Mouse (Mus musculus): ENCODE measurements at regions not wholly inside any gene's neighbourhood (a gene's known extent, or its start where the extent isn't known, plus 50 kb on each side); places are given as distances from the start of the nearest gene placed in this dataset.

DNA sequence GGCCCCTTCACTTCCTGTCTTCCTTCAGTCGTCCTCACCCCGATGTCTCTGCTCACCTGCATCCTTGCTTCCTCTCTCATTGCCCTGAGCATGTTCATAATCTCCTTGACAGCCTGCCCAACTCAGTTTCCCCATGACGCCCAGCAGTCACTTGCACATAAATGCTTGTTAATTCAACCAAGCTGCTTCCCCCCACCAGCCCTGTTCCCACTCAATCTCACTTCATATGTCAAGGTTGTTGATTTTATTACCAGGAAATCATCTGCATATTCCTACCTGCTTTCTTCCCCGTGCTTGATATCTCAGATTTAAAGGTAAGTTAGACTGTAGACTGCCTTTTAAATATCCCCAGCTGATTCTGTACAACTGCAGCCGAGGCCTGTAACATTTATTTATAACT is 230.2 kb downstream of the Gm4791 start:
- ATAC-seq (ENCODE audit: low FRiP score, low read depth) = no peak
- Histone ChIP-seq H3K9ac (no peak overlapping the region), H3K27ac (no peak overlapping the region), H3K4me1 (peaks cover 13% of the 10 kb centered on the region), H3K9me3 (no peaks in the 10 kb centered on the region), H3K27me3 (peaks cover 27% of the 10 kb centered on the region), H3K4me2 (replicated peaks) (peak overlapping the region; percentile 19; the same call in 1 of the 2 replicates), H3K4me3 (no peak overlapping the region), H3K36me3 (no peaks in the 10 kb centered on the region)
- 17% methylated on average over 5 of the region's 5 CpGs for WGBS

DNA sequence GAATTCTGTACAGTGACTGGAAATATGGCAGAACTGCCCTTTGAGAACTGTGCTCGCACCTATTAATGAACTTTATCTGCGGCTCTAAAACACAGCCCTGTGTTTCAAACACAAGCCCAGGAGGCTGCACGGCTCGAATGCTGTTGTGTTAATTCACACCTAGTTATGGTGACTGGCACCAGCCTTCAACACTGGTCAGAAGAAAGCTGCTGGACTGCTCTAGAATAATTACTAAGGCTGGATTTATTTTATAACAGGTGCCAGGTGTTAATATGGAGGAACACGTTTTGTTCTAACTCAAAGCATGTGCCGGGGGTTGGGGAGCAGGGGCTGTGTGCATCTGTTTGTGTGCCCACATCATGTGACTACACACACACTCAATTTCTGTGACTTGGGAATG is 230.8 kb downstream of the Gm4791 start:
- peak overlapping the region; percentile 19; the same call in 1 of the 2 replicates for H3K4me2 ChIP-seq (replicated peaks)

DNA sequence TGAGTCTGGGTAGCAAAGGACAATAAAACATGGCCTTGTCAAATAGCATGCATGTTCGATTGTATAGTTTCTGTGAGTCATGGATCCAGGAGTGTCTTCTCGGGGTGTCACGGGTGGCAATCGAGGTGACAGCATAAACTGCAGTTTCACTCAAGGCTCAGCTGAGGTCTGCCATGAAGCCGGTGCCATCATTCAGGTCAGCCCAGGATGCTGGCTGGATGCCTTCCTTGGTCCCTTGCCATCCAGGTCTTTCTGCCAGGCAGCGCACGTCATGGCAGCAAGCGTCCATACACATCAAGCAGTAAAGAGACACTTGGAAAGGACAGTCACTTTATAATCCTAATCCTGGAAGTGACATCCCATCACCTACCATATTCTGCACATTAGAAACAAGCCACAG is 242.4 kb downstream of the Gm4791 start:
- Histone ChIP-seq H3K36me3 (no peaks in the 10 kb centered on the region), H3K4me3 (no peak overlapping the region), H3K27ac (no peak overlapping the region), H3K27me3 (peaks cover 3% of the 10 kb centered on the region; the same call in 1 of the 2 replicates), H3K9ac (no peak overlapping the region), H3K4me1 (0 out of 2 replicates have a peak, but pooled peaks cover under 1% of the 10 kb centered on the region), H3K4me2 (replicated peaks) (no peak overlapping the region), H3K9me3 (peaks cover under 1% of the 10 kb centered on the region)
- 89% methylated on average over 8 of the region's 8 CpGs for WGBS
- ATAC-seq (ENCODE audit: low FRiP score, low read depth) = no peak

More for the DNA sequence above, 230.8 kb downstream of the Gm4791 start:
- Histone ChIP-seq H3K9ac (no peak overlapping the region), H3K9me3 (no peaks in the 10 kb centered on the region), H3K4me1 (peaks cover 19% of the 10 kb centered on the region), H3K4me3 (no peak overlapping the region), H3K36me3 (no peaks in the 10 kb centered on the region), H3K27ac (no peak overlapping the region), H3K27me3 (peaks cover 24% of the 10 kb centered on the region)
- no peak for ATAC-seq (ENCODE audit: low FRiP score, low read depth)
- 15% methylated on average over 6 of the region's 6 CpGs for WGBS

DNA sequence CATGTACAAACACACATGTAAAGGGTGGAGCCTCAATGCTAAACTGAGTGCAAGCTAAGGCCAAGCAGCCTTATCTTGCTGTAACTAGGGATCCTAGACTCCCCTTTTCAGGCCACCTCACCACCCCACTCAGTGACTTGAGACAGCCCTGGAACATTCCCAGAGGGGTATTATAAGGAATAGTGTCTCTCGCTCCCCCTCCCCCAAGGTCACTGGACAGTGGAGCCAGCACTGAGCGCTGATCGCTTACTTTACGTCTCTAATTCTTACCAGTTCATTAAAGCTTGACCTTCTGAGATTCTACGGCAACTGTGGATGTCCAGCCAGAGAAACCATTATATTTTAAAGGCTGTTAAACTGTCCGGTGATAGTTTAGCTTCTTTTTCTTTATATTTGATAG is 243.5 kb downstream of the Gm4791 start:
- Histone ChIP-seq H3K9me3 (peaks cover 8% of the 10 kb centered on the region), H3K4me3 (no peak overlapping the region), H3K4me1 (no peaks in the 10 kb centered on the region), H3K27me3 (peaks cover 3% of the 10 kb centered on the region; the same call in 1 of the 2 replicates), H3K9ac (no peak overlapping the region), H3K4me2 (replicated peaks) (no peak overlapping the region), H3K27ac (no peak overlapping the region), H3K36me3 (no peaks in the 10 kb centered on the region)
- 74% methylated on average over 6 of the region's 6 CpGs for WGBS
- no peak for ATAC-seq (ENCODE audit: low FRiP score, low read depth)

DNA sequence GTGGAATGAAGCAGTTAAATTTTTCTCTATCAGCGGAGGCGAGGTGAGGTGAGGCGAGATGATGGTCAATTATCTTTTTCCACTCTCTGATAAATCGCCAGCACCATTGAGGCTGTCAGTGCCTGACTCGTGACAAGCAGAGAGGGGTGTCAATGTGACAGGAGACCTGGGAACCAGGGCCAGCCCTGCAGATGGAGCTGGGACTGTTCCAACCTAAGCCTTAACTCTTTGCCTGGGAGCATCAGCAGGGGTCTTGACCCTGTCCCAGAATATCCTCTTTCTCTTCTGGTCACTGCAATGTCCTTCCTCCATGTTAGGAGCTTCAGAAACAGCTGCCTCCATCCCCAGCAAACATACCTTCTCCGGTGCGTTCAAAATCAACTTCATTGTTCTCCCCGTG is 244.0 kb downstream of the Gm4791 start:
- no peak for ATAC-seq (ENCODE audit: low FRiP score, low read depth)
- Histone ChIP-seq H3K9ac (no peak overlapping the region), H3K27me3 (peaks cover 3% of the 10 kb centered on the region), H3K9me3 (peaks cover 8% of the 10 kb centered on the region), H3K4me3 (no peak overlapping the region), H3K36me3 (no peaks in the 10 kb centered on the region), H3K27ac (no peak overlapping the region), H3K4me2 (replicated peaks) (no peak overlapping the region), H3K4me1 (no peaks in the 10 kb centered on the region)
- whole genome bisulfite sequencing = 78% methylated on average over 8 of the region's 8 CpGs

DNA sequence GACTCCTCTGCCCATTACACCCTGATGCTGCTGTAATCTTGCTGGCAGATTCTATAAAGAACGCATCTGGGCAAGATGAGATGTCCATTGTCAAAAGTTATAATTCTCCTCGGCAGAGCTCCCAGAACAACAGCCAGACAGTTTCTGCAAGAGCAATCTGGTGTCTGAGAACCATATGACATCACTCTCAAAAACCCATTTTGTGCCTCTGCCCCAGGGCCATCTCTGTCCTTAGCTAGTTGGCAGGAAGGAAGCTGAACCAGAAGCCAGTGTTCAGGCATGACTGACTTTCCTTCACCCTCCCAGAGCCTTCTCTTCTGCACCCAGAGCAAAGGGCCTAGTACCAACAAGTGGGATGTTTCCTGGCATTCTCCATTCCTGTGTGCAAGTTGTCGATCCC is 250.5 kb downstream of the Gm4791 start:
- H3K27ac ChIP-seq = no peak overlapping the region
- H3K9me3 ChIP-seq = peaks cover 14% of the 10 kb centered on the region
- H3K4me2 ChIP-seq (replicated peaks) = no peak overlapping the region
- no peaks in the 10 kb centered on the region; the same call in 1 of the 2 replicates for H3K27me3 ChIP-seq
- 71% methylated on average over 3 of the region's 3 CpGs for WGBS
- peaks cover 8% of the 10 kb centered on the region; the same call in 1 of the 2 replicates for H3K4me1 ChIP-seq
- no peak overlapping the region for H3K4me3 ChIP-seq
- H3K9ac ChIP-seq = no peak overlapping the region
- no peak for ATAC-seq (ENCODE audit: low FRiP score, low read depth)
- H3K36me3 ChIP-seq = no peaks in the 10 kb centered on the region

DNA sequence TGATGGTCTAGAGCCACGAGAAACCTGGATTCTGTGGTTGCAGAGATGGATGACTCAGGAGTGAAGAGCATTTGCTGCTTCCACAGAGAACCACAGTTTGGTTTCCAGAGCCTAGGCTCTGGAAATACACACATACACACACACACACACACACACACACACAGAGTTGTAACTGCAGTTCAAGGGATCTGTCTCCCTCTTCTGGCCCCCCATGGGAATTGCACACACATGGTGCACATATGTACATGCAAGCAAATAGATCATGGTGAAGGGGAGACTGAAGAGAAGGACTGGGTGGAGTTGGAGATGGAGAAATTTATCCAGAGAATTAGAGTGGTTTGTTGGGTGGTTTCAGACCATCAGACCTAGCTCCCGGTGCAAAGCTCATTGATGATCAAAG is 252.6 kb downstream of the Gm4791 start:
- 94% methylated on average over 2 of the region's 2 CpGs for WGBS
- H3K4me2 ChIP-seq (replicated peaks) = no peak overlapping the region
- H3K27me3 ChIP-seq = no peaks in the 10 kb centered on the region; the same call in 1 of the 2 replicates
- no peaks in the 10 kb centered on the region for H3K36me3 ChIP-seq
- ATAC-seq (ENCODE audit: low FRiP score, low read depth) = no peak
- H3K27ac ChIP-seq = no peak overlapping the region
- peaks cover 11% of the 10 kb centered on the region for H3K9me3 ChIP-seq
- peaks cover 8% of the 10 kb centered on the region; the same call in 1 of the 2 replicates for H3K4me1 ChIP-seq
- H3K9ac ChIP-seq = no peak overlapping the region
- no peak overlapping the region for H3K4me3 ChIP-seq

DNA sequence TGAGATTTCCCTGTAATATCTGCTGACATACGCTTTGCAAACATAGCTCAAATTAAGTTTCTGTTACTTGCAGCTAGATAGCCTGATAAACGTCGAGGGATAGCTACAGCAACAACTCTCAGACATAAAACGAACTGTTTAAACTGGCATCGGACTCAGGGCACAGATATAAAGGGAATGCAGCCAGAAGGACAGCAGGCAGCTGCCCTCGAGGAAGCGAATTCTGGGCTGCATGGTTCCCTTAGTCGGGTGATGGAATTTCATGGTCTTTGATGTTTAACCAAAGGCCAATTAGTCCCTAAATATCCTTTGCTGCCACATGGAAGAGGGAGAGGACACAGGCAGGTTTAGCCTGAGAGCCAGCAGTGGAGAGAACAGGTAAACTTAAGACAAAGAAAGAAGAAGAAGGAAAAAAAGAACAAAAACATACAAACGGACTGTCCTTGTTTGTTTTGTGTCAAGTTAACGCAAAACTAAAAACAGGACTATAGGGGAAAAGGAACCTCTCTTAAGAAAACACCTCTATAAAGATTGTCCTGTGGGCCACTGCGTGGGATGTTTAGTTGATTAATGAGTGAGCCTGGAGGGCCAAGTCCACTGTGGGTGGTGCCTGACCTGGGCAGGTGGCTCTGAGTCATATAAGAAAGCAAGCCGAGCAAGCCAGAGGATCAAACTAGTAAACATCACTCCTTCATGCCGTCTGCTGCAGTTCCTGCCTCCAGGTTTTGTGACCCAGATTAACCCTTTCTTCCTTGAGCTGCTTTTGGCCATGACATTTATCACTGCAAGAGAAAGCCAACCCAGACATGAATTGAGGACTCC is 255.5 kb downstream of the Gm4791 start:
- 30% methylated on average over 13 of the region's 13 CpGs for WGBS
- Histone ChIP-seq H3K27me3 (no peaks in the 10 kb centered on the region), H3K36me3 (no peaks in the 10 kb centered on the region), H3K4me2 (replicated peaks) (no peak overlapping the region), H3K4me3 (no peak overlapping the region), H3K27ac (no peak overlapping the region), H3K9me3 (peaks cover 5% of the 10 kb centered on the region; the same call in 1 of the 2 replicates), H3K4me1 (peaks cover 8% of the 10 kb centered on the region; the same call in 1 of the 2 replicates), H3K9ac (no peak overlapping the region)
- no peak for ATAC-seq (ENCODE audit: low FRiP score, low read depth)

DNA sequence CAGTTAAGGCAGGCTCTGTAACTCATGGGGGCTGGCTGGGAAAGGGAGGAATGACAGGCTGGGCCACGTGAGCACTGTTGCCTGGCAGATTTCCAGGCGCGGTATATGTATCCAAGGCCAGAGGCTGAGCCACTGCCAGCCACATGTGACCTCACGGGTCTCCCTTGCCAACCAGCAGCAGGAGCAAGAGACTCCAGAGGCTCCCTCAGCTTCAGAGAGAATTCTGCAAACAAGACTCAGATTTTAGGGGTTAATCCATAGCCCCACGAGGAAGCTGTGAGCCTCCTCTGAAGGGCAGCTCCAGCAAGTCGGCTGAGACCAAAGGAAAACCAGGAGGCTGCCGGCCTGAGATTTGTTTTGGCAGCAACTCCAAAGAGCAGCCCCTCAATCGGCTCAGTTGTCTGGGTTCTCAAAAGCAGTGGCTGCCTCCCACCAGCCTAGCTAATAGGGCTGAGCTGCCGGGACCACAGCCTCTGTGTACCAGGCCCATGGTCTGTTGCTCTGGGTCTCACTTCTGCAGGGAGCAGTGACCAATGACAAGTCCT is 264.0 kb upstream of the Cadm1 start:
- H3K27ac ChIP-seq = no peak overlapping the region

DNA sequence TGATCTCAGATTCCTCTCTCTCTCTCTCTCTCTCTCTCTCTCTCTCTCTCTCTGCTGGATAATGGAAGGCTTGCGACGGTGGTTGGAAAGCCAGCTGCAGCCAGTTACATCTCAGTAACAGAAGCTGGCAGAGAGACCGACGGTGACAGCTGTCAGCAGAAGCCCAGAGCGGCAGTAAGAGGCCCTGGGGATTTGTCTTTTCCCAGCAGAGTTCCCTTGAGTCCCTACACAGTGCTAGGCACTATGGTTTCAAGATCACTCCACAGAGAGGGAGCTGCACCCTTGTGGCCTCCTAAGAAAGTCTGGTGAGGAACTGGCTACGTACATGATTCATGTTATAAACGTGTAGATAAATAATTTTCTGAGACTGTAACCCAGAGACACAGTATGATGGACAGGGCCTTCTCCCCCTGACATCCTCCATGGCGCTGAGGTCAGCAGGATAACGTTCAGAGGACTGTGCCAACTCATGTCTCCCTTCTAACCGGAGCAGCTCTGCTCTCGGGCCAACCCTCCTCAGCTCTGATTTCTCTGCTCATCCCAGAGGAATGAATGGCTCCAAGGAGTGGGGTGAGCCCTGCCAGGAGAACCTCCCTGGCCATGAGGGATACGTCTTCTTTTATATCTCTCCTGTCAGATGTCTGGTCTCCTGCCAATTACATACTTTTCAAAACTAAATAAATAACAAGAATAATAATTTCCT is 253.5 kb upstream of the Cadm1 start:
- ATAC-seq (ENCODE audit: low FRiP score, low read depth) = 0 out of 2 replicates have a peak, but pooled peaks have one; percentile 34
- H3K36me3 ChIP-seq = no peaks in the 10 kb centered on the region
- no peak overlapping the region for H3K4me2 ChIP-seq (replicated peaks)
- H3K4me1 ChIP-seq = peaks cover 26% of the 10 kb centered on the region
- no peak overlapping the region for H3K4me3 ChIP-seq
- H3K9ac ChIP-seq = no peak overlapping the region
- H3K27me3 ChIP-seq = 0 out of 2 replicates have a peak, but pooled peaks cover 7% of the 10 kb centered on the region
- WGBS = 43% methylated on average over 12 of the region's 12 CpGs
- H3K9me3 ChIP-seq = no peaks in the 10 kb centered on the region
- no peak overlapping the region for H3K27ac ChIP-seq

More for the DNA sequence above, 264.0 kb upstream of the Cadm1 start:
- Histone ChIP-seq H3K36me3 (no peaks in the 10 kb centered on the region), H3K4me2 (replicated peaks) (no peak overlapping the region), H3K27me3 (no peaks in the 10 kb centered on the region; the same call in 1 of the 2 replicates), H3K9ac (no peak overlapping the region), H3K9me3 (no peaks in the 10 kb centered on the region), H3K4me1 (peaks cover 16% of the 10 kb centered on the region), H3K4me3 (no peak overlapping the region)
- 42% methylated on average over 9 of the region's 9 CpGs for WGBS
- peak; percentile 73 for ATAC-seq (ENCODE audit: low FRiP score, low read depth)

DNA sequence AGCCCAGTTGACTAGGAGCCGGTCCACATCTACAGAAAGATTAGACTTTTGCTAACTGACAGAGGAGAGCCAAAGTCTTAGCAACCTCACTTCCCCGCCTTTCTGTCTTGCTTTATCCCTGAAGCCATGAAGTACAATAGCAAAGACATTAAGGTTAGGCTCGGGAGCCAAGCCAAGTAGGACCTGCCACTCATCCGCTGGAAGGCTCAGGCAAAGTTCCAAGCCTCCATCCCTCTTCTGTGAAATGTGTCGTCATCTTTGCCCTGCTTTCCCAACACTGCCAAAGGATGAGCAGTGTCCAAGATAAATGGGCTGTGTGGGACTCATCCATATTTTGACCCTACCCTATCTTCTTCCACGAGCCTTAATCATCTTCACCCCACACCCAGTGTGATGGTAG is 250.6 kb upstream of the Cadm1 start:
- Histone ChIP-seq H3K4me3 (no peak overlapping the region), H3K36me3 (no peaks in the 10 kb centered on the region), H3K27me3 (peaks cover 8% of the 10 kb centered on the region; the same call in 1 of the 2 replicates), H3K9me3 (no peaks in the 10 kb centered on the region), H3K4me1 (peaks cover 26% of the 10 kb centered on the region), H3K27ac (no peak overlapping the region), H3K4me2 (replicated peaks) (no peak overlapping the region), H3K9ac (no peak overlapping the region)
- no peak for ATAC-seq (ENCODE audit: low FRiP score, low read depth)
- WGBS = 73% methylated on average over 6 of the region's 6 CpGs

DNA sequence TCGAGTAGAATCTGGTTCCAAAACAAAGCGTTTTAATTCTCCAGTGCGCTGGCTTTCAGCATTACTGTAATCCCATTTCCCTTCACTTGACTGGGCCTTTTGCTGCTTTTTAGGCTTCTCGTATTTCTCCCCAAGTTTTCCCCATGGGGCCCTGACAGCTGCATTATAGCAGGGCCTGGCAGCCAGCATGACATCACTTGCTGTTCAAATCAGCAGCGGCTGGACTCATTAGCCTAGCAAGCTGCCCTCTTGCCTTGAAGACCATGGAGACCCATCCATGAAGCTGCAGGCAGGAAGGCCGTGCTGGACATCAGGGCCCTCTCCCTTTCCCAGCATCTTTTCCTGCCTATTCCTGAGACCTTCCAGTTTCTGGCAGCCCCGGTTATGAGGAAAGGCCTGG is 249.8 kb upstream of the Cadm1 start:
- 18% methylated on average over 7 of the region's 7 CpGs for WGBS
- peak overlapping the region; percentile 39; the same call in 1 of the 2 replicates for H3K27ac ChIP-seq

More for the DNA sequence above, 249.8 kb upstream of the Cadm1 start:
- Histone ChIP-seq H3K4me3 (no peak overlapping the region), H3K36me3 (no peaks in the 10 kb centered on the region), H3K9ac (no peak overlapping the region), H3K4me2 (replicated peaks) (no peak overlapping the region; the same call in 1 of the 2 replicates), H3K4me1 (peaks cover 23% of the 10 kb centered on the region), H3K9me3 (no peaks in the 10 kb centered on the region), H3K27me3 (peaks cover 8% of the 10 kb centered on the region; the same call in 1 of the 2 replicates)
- ATAC-seq (ENCODE audit: low FRiP score, low read depth) = peak; percentile 68; the same call in 1 of the 2 replicates

Data from limb, embryonic 13.5 days (tissue).